Mouse (Mus musculus) Muller cell, postnatal 12 days (primary cell): Measurements from ENCODE around the gene Irf8.

Experiments
- DNase-seq: peaks from one replicate; pipeline ENCODE4 v3.0.0-alpha.2; 2015; ENCODE audit errors: inconsistent ontology term

Gene Irf8

DNA sequence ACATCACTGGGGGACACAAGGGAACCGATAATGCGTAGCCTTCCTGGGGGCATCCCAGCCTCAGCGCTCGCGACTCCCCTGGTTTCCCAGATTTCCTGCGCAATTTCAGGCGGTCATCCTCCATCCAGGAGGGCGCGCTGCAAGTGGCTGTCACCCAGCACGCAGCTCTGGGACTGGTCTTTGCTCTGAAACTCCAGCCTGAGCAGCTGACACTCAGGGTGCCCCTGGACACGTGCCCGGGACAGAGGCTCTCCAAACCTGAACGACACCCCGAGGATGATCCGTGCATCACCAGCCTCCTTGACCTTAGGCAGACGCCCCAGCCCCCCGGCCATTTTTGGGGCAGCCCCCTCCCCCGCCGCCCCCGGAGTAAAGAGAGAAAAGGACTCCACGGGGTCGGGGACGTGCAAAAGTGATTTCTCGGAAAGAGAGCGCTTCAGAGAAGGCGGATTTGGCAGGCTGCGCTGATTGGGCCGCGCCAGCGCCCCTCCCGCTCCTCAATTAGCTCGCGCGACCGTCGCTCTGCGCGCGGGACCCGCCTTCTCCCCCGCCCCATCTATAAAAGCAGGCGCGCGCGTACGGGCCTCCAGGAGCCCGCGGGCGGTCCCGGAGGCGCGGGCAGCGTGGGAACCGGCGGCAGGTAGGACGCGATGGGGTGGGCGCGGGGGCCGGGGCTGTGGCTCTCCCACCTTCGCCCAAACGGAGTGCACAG lies at the start of gene Irf8:
TSS of gene Irf8 (plus strand) at position 589 of the 712 bp plus-strand sequence.
- peak; percentile 91 for DNase-seq

- DNase-seq: no peak
Observed at GRCm38 (mm10) chr8:120686576-120686975, 49.6 kb upstream of the Irf8 start.

- no peak for DNase-seq
Observed at GRCm38 (mm10) chr8:120687786-120688185, 48.4 kb upstream of the Irf8 start.

DNA sequence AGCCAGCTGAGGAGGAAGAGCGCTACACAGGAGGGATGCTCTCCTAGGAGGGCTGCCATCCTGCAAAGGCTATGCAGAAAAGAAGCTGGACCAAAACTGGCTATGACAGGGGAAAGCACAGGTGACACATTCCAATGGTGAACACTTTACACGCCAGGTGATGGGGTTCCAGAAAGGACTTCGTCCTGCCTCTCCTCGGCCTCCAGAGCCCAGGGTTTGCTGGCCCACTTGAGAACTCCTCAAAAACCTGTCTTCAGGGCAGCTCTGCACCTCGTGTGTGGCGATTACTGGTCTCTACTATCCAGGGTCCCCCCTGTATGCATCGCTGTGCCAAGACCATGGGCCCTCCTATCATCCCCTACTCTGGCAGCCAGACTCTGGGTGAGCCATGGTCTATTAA lies 47.6 kb upstream of the Irf8 start:
- DNase-seq: no peak

- DNase-seq: no peak
Observed at GRCm38 (mm10) chr8:120692934-120693333, 43.2 kb upstream of the Irf8 start.

DNA sequence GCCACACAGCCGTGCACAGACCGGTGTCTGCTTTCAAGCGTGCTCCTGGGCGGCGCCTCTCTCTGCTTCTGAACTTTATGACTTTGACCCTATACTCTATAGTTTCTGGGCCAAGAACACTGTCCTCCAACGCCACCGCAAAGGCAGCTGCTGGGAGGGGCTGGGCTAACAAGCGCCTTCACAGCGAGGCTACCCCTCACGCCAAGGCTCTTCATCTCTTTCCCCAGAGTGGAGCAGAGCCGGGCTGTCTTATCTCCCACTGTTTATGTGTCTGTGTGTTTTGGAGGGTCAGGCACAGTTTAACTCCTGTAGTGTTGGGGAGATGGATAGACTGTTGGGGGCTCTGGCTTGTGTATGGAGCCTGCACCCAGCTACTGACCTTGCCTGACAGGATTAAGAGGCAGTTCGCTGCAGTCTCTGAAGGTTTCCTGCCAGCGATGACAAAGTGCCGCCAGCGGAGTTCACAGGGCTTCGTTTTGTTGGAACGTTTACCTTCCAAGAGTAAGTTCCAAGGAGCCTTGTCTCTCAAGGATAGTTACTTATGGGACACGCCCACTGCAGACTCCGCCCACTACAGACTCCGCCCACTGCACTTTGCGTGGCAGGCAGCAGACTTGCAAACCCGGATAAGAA lies 42.2 kb upstream of the Irf8 start:
- no peak for DNase-seq

- no peak for DNase-seq
Observed at GRCm38 (mm10) chr8:120696401-120697153, 39.6 kb upstream of the Irf8 start.

GRCm38 (mm10) chr8:120697154-120697978 lies 38.8 kb upstream of the Irf8 start:
- DNase-seq: peak; percentile 60

DNA sequence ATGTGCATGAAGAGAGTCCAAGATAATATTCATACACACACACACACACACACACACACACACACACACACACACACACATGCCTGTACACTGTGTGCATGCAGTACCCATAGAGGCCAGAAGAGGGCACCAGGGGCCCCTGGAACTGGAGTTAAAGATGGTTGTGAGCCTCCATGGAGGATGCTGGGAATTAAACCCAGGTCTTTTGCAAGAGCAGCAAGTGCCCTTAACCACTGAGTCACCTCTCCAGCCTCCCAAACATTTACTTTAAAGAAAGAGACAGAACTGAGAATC lies 38.2 kb upstream of the Irf8 start:
- DNase-seq: no peak

GRCm38 (mm10) chr8:120698426-120698825 lies 37.7 kb upstream of the Irf8 start:
- no peak for DNase-seq

DNA sequence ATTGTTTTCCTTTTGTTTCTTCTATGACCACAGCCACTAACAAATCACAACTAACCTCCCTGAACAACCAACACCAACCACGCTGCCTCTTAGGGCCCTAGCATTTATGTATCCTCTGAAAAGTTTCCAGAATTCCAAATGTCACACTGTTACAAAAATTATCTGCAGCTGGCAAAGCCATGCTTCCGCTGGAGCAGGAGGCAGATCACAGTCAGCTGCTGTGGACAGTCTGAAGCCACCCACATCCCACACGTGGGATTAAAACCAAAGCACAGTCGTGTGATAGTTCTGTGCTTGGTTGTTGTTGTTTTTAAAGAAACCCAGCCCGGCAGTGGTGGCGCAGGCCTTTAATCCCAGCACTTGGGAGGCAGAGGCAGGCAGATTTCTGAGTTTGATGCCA lies 37.1 kb upstream of the Irf8 start:
- no peak for DNase-seq

GRCm38 (mm10) chr8:120699565-120699964 lies 36.6 kb upstream of the Irf8 start:
- DNase-seq: no peak

DNA sequence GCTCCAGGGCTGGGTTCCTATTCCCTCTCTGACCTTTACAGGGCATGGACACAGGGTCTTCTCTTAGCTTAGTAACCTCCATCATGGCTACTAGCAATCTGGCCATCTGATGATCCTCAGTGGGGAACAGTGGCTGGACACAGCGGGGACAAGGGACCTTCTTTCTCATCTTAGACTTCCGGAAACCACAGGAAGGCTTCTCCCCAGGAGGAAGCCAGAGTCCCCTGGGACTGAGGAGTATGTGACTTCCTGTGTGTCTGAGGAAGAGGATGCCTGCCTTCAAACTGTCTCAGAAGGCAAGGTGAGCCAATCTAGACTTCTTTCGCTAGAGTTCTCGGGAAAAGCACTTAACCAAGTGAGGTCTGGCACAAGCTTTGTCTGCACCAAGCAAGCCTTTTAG lies 36.1 kb upstream of the Irf8 start:
- no peak for DNase-seq

DNA sequence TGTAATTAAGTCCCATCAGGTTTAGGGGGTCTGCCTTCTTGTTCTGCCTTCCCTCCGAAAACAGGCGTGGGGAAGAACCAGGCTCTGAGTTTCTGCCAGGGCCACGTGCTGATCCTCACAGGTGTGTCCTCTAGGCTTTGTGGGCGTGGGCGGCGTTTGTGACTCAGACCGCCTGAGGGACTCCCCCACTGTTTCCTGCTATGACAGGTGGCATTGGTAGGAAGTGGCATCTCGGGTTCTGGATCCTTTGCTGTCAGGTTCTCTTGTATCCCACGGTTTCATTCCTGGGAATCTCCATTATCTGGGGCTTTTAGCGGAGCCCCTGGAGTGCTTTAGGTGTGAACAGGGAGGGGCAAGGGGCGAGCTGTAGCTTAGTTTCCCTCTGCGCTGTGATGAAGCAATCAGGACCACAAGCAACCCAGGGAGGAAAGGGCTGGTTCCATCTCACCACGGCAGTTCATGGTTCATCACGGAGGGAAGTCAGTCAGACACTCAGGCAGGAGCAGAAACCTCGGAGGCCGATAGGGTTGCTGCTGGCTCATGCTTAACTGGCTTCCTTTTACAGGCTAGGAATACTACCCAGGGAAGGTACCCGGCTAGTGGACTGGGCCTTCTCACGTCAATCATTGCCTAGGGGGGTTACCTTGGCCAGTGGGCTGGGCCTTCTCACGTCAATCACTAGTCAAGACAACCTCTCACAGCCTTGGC lies 34.2 kb upstream of the Irf8 start:
- DNase-seq: no peak

DNA sequence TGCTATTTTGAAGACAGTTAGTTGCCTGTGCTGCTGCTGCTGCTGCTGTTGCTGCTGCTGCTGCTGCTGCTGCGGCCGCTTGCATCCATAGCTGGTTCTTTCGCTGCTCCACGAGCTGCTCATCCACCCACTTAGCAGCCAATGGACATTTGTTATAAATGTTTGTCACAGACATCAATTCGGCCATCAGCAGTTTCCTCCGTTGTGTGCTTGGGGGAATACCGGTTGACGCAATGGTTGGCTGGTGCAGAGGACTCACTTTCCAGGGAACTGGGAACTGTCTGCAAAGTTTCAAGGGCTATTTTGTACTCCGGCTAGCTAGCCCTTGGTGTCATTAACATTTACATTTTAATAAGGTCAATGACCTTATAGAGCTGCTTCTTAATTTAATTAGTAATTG lies 32.0 kb upstream of the Irf8 start:
- no peak for DNase-seq

- DNase-seq: no peak
Observed at GRCm38 (mm10) chr8:120705163-120705562, 31.0 kb upstream of the Irf8 start.

- no peak for DNase-seq
Observed at GRCm38 (mm10) chr8:120706193-120706592, 30.0 kb upstream of the Irf8 start.

GRCm38 (mm10) chr8:120709176-120709575 lies 27.0 kb upstream of the Irf8 start:
- DNase-seq: no peak

DNA sequence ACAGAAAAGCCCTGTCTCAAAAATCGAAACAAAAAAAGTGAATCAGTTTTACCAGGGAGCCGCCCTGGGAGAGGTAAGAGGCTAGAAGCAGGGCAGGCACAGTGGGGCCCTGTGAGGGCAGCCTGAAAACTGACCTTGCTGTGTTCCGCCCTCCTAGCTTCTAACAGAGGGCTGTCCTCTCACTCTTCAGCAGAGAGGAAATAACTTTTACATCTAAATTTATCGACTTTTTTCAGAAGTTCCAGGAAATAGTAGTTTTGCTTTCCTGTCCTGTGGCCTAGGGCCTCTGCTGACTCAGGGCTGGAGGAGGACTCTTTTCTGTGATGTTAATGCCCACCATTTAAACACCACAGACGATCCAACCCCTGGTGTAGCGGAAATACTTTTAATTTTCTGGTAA lies 21.0 kb upstream of the Irf8 start:
- DNase-seq: no peak

DNA sequence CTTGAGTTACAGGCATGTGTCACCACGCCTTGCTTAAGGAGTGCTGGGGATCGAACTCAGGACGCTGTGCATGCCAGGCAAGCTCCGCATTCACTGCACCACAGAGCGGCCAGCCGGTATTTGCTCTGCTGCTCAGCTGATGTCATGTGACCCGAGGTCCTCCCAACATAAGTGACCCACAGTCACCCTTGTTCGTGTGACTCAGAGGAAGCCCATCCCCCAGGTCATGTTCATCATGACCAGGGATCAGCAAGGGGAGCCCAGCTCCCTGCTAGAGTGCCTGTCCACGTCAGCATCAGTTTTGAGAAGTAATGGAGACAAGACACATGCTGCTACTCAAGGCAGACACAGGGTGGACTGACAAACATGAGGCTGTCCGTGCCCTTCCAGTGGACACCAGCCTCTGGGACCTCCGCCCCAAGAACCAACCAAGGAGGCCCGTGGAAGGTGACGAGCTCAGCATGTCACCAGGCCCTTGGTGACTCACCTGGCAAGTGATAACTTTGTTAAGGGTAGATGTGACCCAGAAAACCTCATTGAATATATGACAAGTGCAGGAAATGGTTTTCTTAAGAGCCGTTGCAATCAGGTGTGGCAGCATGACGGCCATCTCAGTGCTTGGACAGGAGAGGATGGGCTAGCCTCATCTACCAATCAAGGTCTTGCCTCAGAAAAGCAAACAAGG lies 20.0 kb upstream of the Irf8 start:
- no peak for DNase-seq
